Mouse (Mus musculus): ENCODE data around the gene Ankrd17.

The Ankrd17 gene

GRCm38 (mm10) chr5:90217791-90218190 lies 148.6 kb downstream of the Ankrd17 start:
- DNase-seq (ENCODE audit: low spot score), result no peak

GRCm38 (mm10) chr5:90217226-90217625 lies 149.2 kb downstream of the Ankrd17 start:
- no peak for DNase-seq (ENCODE audit: low spot score)

GRCm38 (mm10) chr5:90213356-90213755 lies 153.0 kb downstream of the Ankrd17 start:
- DNase-seq (ENCODE audit: low spot score), result no peak

GRCm38 (mm10) chr5:90203168-90203567 lies 163.2 kb downstream of the Ankrd17 start:
- DNase-seq (ENCODE audit: low spot score), result peak; percentile 59

- DNase-seq (ENCODE audit: low spot score), result no peak
Measured at GRCm38 (mm10) chr5:90202447-90203117, 163.8 kb downstream of the Ankrd17 start.

- DNase-seq (ENCODE audit: low spot score), result no peak
Measured at GRCm38 (mm10) chr5:90199922-90200632, 166.3 kb downstream of the Ankrd17 start.

GRCm38 (mm10) chr5:90194831-90195230 lies 171.5 kb downstream of the Ankrd17 start:
- peak; percentile 16 for DNase-seq (ENCODE audit: low spot score)

GRCm38 (mm10) chr5:90182782-90183181 lies 183.6 kb downstream of the Ankrd17 start:
- no peak for DNase-seq (ENCODE audit: low spot score)

- DNase-seq (ENCODE audit: low spot score), result no peak
Measured at GRCm38 (mm10) chr5:90179094-90179493, 187.3 kb downstream of the Ankrd17 start.

- no peak for DNase-seq (ENCODE audit: low spot score)
Measured at GRCm38 (mm10) chr5:90178116-90178515, 188.3 kb downstream of the Ankrd17 start.

All from c-Kit-positive CD71-positive TER-119-positive erythroid progenitor cells, embryonic 14.5 days (primary cell).